Mouse (Mus musculus) T-helper 17 cell (primary cell): ENCODE measurements around the gene 4930595D18Rik.

ENCODE experiments used
- in situ Hi-C, 2 experiments: fragments of 300-600 bp; cut with MboI, MseI; formaldehyde crosslinking; loops; 1 replicate in 1 of 2; 2 replicates in 1 of 2; pipeline ENCODE4 v1.15.1; 2025; ENCODE audit warnings: high pct_unique_total_duplicates in 2 of 2

4930595D18Rik gene

DNA sequence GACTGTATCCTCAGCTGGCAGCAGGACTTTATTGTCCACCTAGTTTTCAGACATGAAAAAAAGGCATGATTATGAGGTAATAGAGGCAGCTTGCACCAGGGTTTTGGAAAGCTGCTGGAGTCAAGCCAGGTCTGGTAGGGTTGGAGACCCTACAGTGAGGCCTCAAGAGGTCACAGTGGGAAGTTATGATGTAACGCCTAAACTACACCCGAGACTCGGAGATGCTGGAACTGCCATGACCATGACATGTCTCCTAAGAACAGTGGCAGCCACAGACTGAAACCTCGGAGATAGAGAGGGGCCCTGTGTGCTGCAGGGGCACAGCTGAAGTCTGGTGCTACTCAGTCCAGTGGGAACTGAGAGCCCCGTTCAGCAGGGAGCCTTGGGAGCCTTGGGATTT is at the start of gene 4930595D18Rik:
Gene 4930595D18Rik (minus strand): TSS at position 16 of the 400 bp plus-strand sequence.
- in situ Hi-C loops: loop anchor here in 1 of 2 experiments (10.0 kb wide), 1 partner anchor 1670 kb away; no protein-coding TSS in a partner anchor

DNA sequence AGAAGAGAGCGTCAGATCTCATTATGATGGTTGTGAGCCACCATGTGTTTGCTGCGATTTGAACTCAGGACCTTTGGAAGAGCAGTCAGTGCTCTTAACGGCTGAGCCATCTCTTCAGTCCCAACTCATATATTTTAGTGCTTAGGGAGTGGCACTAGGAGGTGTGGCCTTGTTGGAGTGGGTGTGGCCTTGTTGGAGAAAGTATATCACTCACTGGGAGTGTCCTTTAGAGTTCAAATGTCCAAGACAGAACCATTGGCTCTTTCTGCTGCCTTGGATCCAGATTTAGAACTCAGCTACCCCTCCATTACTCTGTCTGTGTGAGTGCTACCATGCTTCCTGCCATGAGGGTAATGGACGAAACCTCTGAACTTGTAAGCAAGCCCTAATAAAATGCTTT is 49.5 kb upstream of the 4930595D18Rik start:
- in situ Hi-C loops: loop anchor here in 1 of 2 experiments (5.0 kb wide), 1 partner anchor 89 kb away; no protein-coding TSS in a partner anchor

DNA sequence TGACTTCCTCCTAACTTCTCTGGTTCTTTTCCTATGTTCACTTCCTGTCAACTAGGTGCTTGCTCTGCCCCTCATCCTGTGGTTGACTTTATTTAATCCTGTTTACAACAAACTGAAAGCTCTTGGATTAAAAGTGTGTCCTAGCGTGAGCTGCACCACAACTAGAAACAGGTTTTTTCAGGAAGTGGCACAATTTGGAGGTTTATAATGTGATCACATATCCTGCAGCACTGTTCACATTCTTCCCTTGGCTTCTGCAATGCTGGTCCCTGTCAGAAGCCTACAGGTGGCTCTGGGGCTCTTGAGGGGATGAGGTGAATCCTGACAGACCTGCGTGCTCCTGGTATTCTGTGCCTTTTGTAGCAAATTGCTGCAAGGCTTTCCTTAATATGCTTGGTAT is 46.5 kb upstream of the 4930595D18Rik start:
- in situ Hi-C loops: loop anchor here in 1 of 2 experiments (5.0 kb wide), 1 partner anchor 92 kb away; no protein-coding TSS in a partner anchor

DNA sequence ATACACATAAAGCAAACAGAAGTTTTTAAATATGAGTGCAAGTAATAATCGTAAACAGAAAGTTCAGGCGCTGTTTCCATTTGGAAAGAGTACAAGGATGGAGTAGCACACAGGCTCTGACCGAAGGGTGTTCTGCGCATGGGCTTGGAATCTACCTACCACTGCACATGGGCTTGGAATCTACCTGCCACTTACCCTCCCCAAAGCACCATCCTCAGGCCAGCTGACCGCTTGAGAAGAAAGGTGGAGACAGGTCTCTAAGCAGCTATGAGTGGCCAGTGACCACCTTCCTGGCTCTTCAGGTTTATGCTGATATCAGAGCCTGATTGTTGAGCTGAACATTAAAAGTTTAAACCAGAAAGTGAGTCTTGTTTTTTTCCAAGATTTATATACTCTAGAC is 44.2 kb upstream of the 4930595D18Rik start:
- in situ Hi-C loops: loop anchor here in 1 of 2 experiments (10.0 kb wide), 1 partner anchor 704 kb away; no protein-coding TSS in a partner anchor

DNA sequence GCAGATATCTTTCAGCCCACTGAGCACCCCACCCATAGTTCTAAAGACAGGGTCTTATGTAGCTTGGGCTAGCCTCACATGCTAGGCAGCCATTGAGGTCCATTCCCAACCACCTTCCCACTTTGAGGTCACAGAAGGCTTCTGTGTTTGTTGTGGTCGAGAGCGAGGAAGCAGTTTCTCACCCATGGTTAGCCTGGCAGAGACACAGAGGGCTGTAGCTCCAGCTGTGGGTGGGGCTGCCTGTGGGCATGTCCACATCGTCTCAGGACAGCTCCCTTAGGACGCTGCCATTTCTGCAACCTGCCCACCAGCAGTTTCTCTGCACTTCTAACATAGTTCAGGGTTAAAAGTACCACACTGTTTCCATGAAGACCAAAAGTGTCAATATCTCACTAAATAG is 43.1 kb upstream of the 4930595D18Rik start:
- in situ Hi-C loops: loop anchor here in 1 of 2 experiments (10.0 kb wide), 1 partner anchor 703 kb away; no protein-coding TSS in a partner anchor

DNA sequence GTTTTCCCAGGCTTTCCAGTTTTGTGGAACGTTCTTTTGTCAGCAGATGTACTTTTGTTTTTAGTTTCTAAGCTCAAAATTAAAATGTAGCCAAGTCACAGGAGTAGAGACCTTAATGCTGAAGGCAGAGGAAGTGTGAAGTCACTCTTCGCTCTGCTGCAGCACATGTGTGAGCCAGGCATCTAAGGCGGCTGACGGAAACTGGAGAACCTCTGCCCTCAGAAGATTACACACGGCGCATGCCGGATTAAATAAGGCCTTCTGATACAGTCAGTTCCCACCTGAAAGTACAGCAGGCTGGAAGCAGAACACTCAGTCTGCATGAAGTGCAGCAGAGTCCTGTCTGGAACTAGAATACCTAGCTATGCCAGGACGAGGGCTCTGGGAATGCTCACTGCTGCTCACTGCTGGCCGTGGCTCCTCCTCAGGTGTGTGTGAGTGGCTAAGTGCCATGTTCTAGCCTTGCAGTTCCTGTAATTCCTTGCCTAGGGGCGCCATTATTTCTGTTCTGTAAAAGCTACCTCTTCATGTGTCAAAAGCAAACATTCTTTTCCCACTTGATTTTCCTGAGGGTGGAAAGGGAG is 41.0 kb upstream of the 4930595D18Rik start:
- in situ Hi-C loops: loop anchor here in 1 of 2 experiments (10.0 kb wide), 1 partner anchor 700 kb away; no protein-coding TSS in a partner anchor

DNA sequence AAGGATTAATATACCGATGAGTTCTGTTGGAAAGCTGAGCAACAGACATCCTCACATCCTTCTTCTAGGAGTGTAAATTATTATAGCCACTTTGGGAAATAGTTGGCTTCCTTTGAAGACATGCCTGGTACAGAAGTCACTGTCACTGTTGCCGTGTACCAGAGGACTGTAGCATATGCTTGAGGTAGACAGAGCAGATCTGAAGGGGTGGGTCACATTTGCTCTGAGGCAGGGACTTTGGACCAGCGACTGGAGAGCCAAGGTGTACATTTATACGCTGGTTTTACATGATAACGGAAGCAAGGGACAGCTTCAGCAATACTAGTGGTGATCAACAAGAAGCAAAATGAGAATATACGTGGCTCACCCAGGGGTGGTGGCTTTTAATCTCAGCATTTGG is 34.6 kb upstream of the 4930595D18Rik start:
- in situ Hi-C loops: loop anchor here in 1 of 2 experiments (5.0 kb wide), 1 partner anchor 127 kb away; no protein-coding TSS in a partner anchor

DNA sequence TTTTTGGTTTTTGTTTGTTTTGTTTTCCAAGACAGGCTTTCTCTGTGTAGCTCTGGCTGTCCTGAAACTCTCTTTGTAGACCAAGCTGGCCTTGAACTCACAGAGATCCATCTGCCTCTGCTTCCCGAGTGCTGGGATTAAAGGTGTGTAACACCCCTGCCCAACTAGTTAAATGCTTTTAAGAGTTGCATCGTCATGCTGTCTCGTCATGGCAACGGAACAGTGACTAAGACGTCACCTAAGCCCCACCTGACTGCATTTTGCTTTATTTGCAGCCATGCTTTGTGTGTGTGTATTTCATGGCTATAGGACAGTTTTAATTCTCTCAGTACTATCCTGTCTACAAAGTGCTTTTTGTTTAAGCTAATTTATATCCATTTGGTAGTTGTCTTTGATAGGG is 27.4 kb upstream of the 4930595D18Rik start:
- in situ Hi-C loops: no loop called here

DNA sequence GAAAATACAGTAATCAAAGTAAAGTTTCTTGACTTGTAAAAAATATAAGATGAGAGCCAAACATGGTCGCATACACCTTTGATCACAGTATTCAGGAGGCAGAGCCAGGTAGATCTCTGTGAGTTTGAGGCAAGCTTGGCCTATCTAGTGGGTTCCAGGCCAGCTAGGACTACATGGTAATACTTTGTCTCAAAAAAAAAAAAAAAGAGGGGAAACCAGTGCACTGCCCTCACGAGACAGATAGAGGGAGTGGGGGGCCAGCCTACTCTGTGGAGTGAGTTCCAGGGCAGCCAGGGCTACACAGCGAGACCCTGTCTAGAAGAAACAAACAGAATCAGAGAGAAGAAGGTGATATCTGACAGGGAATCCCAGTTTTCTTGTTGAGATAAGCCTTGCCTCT is 23.4 kb upstream of the 4930595D18Rik start:
- in situ Hi-C loops: no loop called here

DNA sequence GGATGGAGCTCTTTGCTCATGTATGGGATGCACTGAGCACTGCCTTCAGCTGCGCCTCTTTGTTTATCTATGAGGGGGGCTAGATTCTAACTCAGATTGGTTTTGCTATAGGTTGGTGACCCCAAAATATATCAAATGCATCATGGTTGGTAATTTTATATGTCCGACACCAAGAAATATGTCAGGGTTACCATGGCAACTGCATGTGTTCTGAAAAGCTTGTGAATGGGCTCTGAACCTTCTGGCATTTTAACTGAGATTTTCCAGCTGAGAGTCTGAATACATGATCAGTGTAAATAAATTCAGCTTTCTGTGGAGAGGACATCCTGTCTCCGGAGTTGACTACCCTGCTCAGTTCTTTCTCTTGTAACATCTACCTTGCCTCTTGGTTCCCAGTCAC is 19.7 kb upstream of the 4930595D18Rik start:
- in situ Hi-C loops: no loop called here

DNA sequence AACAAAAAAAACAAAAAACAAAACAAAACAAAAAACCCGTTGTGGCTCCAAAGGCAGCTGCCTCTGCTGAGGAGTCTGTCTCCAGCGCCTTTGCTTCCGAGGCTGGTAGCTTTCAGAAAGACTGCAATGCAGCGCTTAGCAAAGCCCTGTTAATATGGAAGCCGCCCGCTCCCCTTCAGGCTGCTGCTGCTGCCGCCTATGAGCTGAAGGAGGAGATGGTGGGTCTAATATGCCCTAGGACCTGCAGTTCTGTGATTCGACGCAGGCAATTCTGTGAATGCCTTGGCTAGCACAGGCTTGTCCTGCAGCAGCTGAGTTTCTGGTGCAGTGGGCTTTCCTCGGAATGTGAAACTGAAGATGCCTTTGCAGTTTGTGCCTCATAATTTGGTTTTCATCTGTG is 18.8 kb upstream of the 4930595D18Rik start:
- in situ Hi-C loops: no loop called here

DNA sequence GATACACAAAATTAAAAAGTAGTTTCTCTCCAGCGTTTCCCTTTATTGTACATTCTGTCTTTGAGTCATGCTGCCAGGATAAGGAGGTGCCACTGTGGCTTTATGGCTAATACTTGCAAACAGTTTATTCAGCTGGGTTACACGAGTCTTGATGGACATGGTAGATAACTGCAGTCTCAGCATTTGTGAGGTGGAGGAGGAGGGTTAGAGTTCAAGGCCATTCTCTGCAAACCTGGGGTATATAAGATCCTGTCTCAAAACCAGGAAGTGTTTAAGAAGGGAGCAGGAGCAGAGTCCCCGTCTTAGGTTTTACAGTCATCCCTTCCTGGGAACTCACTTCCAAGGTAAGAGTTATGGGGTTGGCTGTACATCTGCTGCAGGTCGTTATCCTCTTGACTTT is 12.3 kb upstream of the 4930595D18Rik start:
- in situ Hi-C loops: no loop called here

DNA sequence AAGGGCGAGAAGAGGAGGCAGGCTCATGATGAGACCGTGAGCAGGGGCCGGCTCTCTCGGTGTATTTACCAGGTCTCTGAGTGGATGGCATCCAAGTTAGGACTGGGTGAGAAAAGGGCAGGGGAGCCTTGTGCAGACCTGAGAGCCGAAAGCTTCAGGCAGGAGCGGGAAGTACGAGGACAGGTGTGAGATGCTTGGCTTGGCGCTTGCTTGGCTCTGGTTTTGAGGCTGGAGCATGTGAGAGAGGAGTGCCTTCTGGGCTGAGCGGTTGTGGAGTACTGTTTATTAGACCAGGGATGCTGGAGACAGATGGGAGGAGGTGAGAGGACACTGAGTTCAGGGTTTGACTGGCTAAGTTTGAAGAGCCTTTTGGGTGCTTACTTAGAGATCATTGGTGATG is 9.0 kb upstream of the 4930595D18Rik start:
- in situ Hi-C loops: no loop called here

DNA sequence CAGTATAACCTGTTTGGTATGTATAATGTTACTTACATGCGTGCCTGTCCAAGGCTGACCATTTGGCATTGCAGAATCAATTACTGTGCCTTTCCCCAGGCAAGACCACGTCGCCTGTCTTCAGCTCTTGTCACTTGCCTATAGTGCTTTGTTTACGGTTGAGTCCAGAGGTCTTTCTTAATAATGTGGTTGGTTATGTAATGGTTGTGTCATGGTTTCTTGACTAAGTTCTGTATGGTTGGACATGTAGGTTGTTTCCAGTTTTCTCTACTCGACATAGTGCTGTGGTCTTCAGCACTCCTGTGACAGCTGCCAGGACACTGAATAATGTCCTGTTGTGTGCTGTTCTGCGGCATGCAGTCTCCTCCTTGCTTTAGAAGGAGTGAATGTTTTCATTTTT is 8.5 kb upstream of the 4930595D18Rik start:
- in situ Hi-C loops: no loop called here

DNA sequence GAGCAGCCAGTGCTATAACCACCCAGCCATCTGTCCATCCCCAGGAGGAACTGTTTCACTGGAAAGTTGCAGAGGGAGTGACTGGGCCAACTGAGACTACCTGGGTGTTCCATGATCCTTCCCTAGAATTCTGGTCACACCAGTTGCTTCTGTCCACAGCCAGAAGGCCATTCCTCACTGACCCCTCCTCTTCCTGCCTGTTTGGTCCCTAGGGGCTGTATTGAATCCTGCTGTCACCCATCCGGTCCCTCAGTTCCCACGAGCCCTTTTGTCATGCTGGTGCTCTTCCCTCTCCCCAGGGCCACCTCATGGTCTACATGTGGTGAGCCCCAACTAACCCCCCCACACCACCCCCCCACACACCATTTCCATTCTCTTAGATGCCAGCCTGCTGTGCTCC is 6.6 kb upstream of the 4930595D18Rik start:
- in situ Hi-C loops: no loop called here

DNA sequence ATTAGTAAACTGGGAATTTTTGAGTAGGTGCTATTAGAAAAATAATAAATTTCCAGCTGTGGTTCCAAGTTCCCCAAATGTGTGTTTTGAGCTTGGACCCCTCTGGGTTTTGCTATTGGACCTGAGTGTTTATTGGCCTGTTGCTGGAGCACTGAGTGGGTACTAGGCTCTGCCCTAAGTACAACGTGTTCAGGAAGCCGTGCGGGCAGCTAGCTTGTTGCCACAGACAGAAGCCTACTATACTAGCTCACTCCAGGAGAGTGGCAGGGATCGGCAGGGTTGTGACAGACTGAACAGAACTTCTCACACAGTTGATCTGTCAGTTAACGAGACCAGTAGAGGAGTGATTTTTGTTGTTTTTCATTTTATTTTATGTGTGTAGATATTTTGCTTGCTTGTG is 6.1 kb upstream of the 4930595D18Rik start:
- in situ Hi-C loops: no loop called here

DNA sequence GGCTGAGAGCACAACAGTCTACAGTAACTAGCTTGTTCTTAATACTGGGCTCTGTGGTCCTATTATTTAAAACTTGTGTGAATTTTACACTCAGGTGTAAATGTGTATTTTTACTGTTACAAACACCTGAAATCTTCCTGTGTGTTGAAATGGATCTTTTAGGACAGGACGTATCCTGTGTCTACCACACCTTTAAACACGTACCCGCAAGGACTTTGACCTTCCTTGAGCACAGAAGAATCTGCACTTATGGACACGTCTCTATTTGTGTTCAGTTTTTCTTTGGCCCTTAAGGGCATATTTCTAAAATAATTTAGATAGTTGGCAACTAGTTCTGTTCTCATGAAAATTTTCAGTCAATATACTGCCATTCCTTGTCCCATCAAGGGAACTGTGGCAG is 4.0 kb upstream of the 4930595D18Rik start:
- in situ Hi-C loops: loop anchor here in 1 of 2 experiments (10.0 kb wide), 1 partner anchor 1667 kb away; no protein-coding TSS in a partner anchor

DNA sequence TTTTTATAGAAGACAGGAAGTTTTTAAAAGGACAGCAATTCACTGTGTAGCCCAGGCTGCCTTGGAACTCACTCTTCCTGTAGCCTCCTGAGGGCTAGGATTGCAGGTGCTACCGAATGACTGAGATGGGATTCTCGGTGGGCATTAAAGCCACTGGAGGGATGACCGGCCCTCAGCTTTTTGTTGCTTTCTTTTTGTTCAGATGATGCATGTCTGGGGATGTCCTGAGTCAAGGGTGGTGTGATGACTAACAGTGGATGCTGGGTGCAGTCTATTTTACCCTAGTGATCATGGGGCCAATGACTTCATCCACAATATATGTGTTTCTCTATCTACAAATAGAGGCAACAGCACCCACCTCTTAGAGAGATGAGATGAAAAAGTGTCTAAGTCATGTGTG is 2.7 kb upstream of the 4930595D18Rik start:
- in situ Hi-C loops: loop anchor here in 1 of 2 experiments (10.0 kb wide), 1 partner anchor 1668 kb away; no protein-coding TSS in a partner anchor

DNA sequence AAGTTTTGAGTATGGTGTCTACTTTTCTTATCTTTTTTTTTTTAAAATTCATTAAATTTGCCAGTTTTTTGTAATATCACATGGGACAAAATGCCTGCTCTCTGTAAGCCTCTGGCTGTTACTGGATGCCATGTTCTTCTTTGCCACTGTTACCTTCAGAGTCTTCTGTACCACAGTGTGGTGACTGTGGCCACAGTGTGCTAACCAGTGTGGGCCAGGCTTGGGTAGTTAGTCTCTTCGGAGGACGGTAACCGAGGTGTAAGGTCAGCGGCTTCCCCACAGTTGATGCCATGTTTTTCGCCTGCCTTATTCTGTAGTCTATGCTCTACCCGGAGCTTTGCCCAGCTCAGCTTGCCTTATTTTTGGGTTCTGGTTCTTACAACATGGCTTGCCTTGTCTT is 1.9 kb downstream of the 4930595D18Rik start:
- in situ Hi-C loops: loop anchor here in 1 of 2 experiments (10.0 kb wide), 1 partner anchor 1672 kb away; no protein-coding TSS in a partner anchor

DNA sequence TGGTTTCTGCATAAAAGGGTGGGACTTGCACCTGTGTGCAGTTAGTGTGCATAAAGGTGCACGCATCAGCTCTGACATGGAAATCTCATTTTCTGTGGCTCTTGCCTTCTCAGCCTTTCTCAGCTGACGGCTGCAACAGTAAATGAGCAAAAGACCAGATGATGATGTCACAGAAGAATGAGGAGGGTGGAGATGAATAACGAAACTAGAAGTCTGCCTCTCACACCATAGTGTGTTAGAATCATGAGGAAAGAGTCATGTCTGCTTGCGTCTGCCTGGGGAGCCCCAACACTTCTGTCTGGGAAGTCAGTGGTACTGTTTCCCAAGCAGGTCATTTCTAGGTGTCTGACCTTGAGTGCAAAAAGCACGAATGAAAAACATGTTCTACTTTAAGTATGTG is 2.4 kb downstream of the 4930595D18Rik start:
- in situ Hi-C loops: loop anchor here in 1 of 2 experiments (10.0 kb wide), 1 partner anchor 1673 kb away; no protein-coding TSS in a partner anchor

DNA sequence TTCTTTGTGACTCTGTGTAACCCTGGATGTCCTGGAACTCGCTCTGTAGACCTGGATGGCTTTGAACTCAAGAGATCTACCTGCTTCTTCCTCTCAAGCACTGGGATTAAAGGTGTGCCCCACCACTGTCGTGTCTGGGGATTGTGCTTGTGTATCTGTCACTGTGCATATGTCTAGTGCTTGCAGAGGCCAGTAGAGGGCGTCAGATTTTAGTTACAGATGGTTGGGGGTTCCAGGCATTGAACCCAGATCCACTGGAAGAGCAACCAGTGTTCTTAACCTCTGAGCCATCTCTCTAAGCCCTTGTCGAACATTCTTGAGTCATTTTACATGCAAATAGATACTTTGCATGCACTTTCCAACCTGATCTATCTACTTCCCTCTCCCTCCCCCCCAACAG is 5.5 kb downstream of the 4930595D18Rik start:
- in situ Hi-C loops: no loop called here

DNA sequence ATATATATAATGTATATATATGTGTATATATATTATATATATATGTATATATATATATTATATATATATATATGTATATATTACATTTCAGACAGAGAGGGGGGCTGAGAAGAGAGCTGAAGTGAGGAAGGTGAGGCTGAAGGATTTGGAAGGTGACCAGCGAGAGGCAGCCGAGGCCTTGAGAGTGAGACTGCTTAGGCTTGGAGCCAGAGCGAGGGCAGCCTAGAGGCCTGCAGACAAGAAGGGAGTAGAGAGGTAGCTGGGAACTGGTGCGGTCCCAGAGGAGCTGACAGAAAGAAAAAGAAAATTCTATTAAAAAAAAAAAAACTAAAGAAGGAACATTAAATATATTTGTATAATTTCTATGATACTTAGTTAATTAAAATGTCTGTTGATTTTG is 15.4 kb downstream of the 4930595D18Rik start:
- in situ Hi-C loops: no loop called here

DNA sequence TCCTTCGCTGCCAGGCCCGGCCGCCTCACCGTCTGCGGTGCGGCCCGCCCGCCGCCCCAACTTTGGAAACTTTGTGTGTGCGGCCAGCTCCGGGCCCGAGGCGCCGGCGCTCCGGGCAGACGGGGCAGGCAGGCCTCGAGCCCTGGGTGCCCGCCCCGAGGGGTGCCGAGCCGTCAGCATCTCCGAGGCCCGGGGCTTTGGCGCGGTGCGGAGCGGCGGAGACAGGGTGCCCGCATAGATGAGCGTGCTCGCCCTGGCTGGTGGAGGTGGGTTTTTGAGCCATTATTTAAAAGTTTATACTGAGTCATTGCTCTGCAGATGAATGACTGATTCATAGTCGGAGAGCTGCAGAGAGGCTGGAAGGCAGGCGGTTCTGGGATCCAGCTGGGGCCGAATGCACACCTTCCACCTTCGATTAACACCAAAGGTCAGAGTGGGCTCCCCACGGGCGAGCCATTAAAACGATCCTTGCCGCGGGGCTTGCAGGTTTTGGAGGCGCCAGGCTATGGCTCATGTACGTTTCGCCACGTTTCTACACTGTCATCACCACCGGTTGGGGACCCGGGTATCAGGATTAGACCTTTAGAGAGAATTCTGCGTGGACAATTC is 17.5 kb downstream of the 4930595D18Rik start:
- in situ Hi-C loops: no loop called here
